Mouse (Mus musculus) skeletal muscle tissue, adult 2 months (tissue): ENCODE results near the gene Fnbp1.

Experiments
- DNase-seq: peaks from one replicate; pipeline ENCODE4 v3.0.0-alpha.2; 2012; ENCODE audit warnings: low read depth, low spot score

Gene Fnbp1

GRCm38 (mm10) chr2:31067696-31068245 is 74.0 kb downstream of the Fnbp1 start:
- no peak for DNase-seq

GRCm38 (mm10) chr2:31067059-31067595 is 74.7 kb downstream of the Fnbp1 start:
- no peak for DNase-seq

DNA sequence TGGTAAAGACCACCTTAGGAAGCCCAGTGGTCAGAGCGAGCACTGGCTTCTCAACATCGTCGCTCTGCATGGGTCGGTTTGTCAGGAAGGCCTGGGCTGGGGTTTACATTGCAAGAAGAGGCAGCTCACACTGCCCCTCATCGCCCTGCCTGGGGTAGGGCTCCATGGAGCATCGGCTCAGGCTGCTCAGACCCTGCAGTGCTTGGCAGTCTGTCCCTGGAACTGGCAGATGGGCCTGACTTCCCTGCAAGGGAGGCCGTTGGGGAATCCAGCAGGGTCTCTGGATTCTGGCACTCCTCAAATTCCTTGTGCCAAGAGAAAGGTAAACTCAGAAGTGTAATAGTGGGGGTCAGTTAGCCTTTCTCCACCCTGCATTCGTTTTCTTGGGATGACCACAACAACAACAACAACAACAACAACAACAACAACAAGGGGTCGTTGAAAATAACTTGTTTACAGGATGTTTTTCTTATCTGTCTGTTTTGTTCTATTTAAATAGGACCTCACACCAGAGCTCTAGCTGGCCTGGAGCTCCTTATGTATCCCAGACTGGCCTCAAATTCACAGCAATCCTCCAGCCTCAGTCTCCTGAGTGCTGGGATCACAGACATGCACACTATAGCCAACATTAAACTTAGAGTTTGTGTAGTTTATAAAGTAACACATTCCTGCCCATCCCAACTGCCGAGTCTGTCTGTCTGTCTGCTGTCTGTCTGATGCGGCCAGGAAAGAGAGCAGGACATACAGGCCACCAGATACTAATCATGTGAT is 75.6 kb downstream of the Fnbp1 start:
- no peak for DNase-seq

- no peak for DNase-seq
Measured at GRCm38 (mm10) chr2:31061868-31062628, 79.8 kb downstream of the Fnbp1 start.

- DNase-seq = no peak
Measured at GRCm38 (mm10) chr2:31060787-31061730, 80.7 kb downstream of the Fnbp1 start.

DNA sequence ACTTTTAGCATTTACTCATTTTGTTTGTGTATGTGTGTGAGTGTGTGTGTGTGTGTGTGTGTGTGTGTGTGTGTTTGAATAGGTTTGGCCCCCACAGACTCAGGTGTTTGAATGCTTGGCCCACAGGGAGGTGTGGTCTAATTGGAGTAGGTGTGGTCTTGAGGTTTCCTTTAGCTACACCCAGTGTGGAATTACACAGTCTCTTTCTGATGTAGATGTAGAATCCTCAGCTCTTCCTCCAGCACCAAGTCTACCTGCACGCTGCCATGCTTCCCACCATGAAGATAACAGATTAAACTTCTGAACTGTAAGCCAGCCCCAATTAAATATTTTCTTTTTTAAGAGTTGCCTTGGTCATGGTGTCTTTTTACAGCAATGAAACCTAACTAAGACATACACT is 81.5 kb downstream of the Fnbp1 start:
- no peak for DNase-seq

GRCm38 (mm10) chr2:31058443-31058842 is 83.4 kb downstream of the Fnbp1 start:
- no peak for DNase-seq

DNA sequence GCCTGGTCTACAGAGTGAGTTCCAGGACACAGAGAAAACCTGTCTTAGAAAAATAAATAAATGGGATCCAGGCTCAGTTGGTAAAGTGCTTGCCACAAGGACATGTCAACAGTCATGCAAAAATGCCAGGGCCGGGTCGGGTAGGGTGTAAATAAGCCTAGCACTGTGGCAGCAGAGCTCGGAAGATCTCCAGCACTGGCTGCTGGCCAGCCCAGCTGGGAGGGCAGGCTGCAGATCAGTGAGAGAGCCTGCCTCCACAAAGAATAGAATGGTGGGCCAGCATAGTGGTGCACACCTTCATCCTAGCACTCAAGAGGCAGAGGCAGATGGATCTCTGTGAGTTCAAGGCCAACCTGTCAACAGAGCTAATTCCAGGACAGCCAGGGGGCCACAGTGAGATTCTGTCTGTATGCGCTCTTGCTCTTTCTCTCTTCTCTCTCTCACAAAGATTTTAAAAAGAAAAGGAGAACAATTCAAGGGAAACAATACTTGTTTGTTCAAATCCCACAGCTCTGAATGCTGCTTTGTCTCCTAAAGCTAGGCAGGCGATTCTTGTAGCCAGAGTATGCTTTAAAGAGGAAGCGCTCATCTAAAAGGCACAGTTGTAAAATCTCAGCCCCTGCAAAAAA is 84.1 kb downstream of the Fnbp1 start:
- no peak for DNase-seq

GRCm38 (mm10) chr2:31056070-31056469 is 85.7 kb downstream of the Fnbp1 start:
- DNase-seq = no peak

DNA sequence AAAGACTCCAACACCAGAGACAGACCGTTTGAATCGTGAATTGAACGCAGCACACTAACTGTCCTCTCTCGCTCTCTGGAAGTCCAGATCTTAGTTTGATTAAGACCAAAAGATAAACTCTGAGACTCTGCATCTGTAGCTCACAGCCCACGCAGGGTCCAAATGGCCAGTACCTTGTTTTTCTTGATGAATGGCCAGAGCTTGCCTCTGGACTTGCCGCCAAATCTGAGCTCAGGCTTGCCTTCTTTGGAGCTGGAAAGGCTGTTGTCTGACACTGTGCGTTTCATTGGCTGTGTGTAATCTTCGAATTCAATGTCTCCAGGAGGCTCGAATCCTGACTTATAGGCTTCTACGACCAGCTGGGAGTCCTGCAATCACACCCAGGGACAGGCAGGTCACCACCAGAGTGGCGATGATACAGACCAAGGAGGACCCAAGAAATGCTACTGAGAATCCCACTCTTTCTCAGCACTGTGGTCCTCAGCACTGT is 87.9 kb downstream of the Fnbp1 start:
- no peak for DNase-seq

GRCm38 (mm10) chr2:31053426-31053825 is 88.4 kb downstream of the Fnbp1 start:
- no peak for DNase-seq

DNA sequence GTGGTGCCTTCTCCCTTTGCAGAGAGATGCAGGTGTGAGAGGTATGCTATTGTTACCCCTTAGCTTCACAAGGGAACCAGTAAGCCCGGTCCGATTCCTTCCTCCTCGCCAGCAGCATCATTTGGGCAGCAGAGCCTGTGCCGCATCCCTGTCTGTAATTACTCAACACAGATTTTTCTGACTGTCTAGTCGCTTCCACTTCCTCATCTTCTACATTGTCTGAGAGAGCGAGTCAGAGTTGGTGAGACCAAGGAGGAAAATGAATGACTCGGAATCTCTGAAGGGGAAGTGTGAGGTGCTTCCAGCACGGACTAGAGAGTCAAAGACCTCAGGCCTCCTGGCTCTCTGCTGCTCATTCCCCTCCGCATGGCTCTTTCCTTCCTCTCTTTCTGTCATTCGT is 89.4 kb downstream of the Fnbp1 start:
- DNase-seq = no peak

GRCm38 (mm10) chr2:31048037-31048436 is 93.8 kb downstream of the Fnbp1 start:
- no peak for DNase-seq

- DNase-seq = no peak
Measured at GRCm38 (mm10) chr2:31043856-31044255, 98.0 kb downstream of the Fnbp1 start.

GRCm38 (mm10) chr2:31042881-31043280 is 98.9 kb downstream of the Fnbp1 start:
- DNase-seq = no peak

DNA sequence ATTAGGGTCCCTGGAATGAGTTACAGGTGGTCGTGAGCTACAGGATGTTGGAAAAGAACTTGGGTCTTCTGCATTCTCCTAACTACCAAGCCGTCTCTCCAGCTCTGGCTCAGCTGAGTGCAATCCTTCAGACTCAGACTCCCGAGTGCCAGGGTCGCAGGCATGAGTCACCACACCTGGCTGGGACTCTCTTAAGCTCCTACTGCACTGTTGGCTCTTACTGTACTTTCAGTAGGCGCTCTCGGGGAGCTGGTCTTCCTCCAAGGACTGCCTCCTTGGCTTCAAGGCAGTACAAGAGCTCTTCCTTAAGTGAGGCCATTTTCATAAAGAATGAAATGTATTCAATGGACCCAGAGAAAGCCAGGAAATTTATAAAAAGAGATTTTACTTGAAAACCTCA is 100.4 kb downstream of the Fnbp1 start:
- DNase-seq = no peak

DNA sequence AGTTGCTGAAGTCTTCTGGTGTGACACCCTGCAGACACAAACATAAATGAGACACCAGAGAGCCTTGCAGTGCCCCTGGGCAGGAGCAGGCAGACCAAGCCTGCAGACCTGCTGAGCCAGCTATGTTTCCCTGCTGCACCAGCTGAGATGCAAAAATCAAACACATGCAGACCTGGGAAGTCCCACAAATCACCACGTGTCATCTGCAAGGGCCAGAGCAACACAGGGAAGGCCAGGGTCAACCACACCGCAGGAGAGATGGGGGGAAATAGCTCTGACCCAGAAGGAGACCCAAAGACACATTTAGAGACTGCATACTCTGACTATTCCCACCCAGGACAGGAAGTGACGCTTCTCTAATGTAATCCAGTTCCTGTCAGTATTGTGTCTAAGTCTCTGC is 101.3 kb downstream of the Fnbp1 start:
- DNase-seq = no peak

DNA sequence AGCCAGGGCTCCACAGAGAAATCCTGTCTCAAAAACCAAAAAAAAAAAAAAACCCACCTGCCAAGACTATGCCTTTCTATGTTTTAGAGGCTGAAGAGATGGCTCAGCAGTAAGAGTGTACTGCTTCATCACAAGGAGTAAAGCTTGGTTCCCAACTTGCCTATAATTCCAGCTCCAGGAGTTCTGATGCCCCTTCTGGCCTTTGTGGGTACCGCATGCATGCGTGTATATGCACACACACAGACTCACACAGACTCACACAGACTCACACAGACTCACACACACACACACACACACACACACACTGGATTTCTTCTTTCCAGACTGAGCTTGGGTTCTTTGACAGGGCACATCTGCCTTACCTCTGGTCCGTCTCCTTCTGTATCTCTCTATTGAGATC is 101.8 kb downstream of the Fnbp1 start:
- DNase-seq = no peak

DNA sequence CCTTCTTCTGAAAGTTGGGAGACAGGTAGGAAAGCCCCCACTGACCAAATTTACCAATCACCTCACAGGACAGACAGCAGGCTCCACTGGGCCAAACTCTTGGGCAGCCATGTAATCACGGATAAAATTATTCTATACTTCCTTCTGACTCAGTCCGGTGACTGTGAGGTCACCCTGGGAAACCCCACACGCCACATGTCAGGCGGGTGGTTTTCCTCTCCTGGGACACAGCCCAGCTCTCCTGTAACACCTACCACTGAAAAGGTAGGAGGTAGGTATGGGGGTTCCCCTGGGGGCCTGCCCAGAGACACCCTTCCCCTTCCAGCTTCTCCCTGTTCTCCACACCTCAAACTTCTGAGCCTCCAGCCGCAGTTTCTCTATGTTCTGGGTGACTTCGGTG is 105.0 kb downstream of the Fnbp1 start:
- no peak for DNase-seq

GRCm38 (mm10) chr2:31031972-31032371 is 109.8 kb downstream of the Fnbp1 start:
- no peak for DNase-seq

- no peak for DNase-seq
Measured at GRCm38 (mm10) chr2:31026642-31027041, 115.2 kb downstream of the Fnbp1 start.
